Mouse (Mus musculus) megakaryocyte, embryonic 14.5 days (primary cell): ENCODE data around the gene Ntn1. TPM values are rescaled to one million over a fixed set of nuclear protein-coding genes. Genes with fewer than 3 reads are reported as not detected.

Source experiments
- H3K27me3 ChIP-seq: replicated peaks from 2 replicates; pipeline ENCODE3; 2012; ENCODE audit warnings: inconsistent platforms
- H3K36me3 ChIP-seq: replicated peaks from 2 replicates; pipeline ENCODE3; 2012; ENCODE audit warnings: low read length, inconsistent platforms, mixed read lengths
- H3K4me1 ChIP-seq: 2 replicates; pipeline ENCODE4 v1.6.1; 2012; ENCODE audit warnings: inconsistent platforms
- H3K4me3 ChIP-seq: replicated peaks from 2 replicates; pipeline ENCODE3; 2012; ENCODE audit warnings: moderate library complexity, mild to moderate bottlenecking, inconsistent platforms
- H3K9me3 ChIP-seq: 2 replicates; pipeline ENCODE4 v1.6.1; 2012; ENCODE audit warnings: inconsistent platforms
- FLI1 ChIP-seq: IDR thresholded peaks from 2 replicates; pipeline ENCODE4 v1.6.1; 2012; ENCODE audit warnings: low read length, inconsistent platforms, mixed read lengths
- GATA1 ChIP-seq: IDR thresholded peaks from 3 replicates; pipeline ENCODE4 v1.6.1; 2012; ENCODE audit warnings: mixed read lengths, low read length, inconsistent platforms, borderline replicate concordance
- polyA plus RNA-seq: library from polyadenylated mRNA; stranded (reverse); fragments of >175 nt; gene quantifications from 2 replicates; pipeline ENCODE4 v1.2.3, GENCODE M21; 2012; ENCODE audit warnings: low replicate concordance; ENCODE audit not compliant: insufficient read depth

Gene Ntn1
- polyA plus RNA-seq, 1 experiment: 0.19 TPM

- H3K4me3 ChIP-seq: no peak overlapping the region
- peaks cover 12% of the 10 kb centered on the region for H3K36me3 ChIP-seq
- no peaks in the 10 kb centered on the region for H3K27me3 ChIP-seq
- peaks cover 14% of the 10 kb centered on the region for H3K4me1 ChIP-seq
- no peaks in the 10 kb centered on the region for H3K9me3 ChIP-seq
- TF ChIP-seq FLI1: no peak
- TF ChIP-seq GATA1: no peak
Observed at GRCm38 (mm10) chr11:68199801-68200423, 200.7 kb downstream of the Ntn1 start.

DNA sequence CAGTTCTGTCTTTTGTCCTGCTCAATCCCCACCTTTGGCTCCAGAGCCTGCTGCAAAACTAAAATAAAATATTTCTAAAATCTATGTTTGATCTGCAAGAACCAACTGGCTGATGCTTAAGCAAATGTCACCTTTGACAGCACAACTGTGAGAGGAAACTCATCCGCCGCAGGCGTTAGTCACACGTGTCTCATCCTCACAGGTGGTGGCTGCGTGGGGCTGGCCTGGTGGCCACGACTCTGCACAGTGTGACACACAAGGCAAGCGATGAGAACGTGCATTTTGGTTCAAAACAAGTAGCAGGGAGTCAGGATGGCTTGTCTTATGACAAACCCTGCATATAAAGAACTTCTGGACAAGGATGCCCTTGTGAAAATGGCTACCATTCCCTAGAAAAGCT lies 201.5 kb downstream of the Ntn1 start:
- Histone ChIP-seq H3K27me3 (no peaks in the 10 kb centered on the region), H3K4me1 (peaks cover 19% of the 10 kb centered on the region), H3K36me3 (peaks cover 7% of the 10 kb centered on the region), H3K4me3 (no peak overlapping the region), H3K9me3 (no peaks in the 10 kb centered on the region)
- no peak for TF ChIP-seq FLI1
- no peak for TF ChIP-seq GATA1

- H3K4me1 ChIP-seq: peaks cover 19% of the 10 kb centered on the region
- H3K9me3 ChIP-seq: no peaks in the 10 kb centered on the region
- TF ChIP-seq GATA1: no peak
- TF ChIP-seq FLI1: no peak
- H3K4me3 ChIP-seq: no peak overlapping the region
- H3K36me3 ChIP-seq: peaks cover 7% of the 10 kb centered on the region
- H3K27me3 ChIP-seq: no peaks in the 10 kb centered on the region
Observed at GRCm38 (mm10) chr11:68198696-68199095, 201.9 kb downstream of the Ntn1 start.

DNA sequence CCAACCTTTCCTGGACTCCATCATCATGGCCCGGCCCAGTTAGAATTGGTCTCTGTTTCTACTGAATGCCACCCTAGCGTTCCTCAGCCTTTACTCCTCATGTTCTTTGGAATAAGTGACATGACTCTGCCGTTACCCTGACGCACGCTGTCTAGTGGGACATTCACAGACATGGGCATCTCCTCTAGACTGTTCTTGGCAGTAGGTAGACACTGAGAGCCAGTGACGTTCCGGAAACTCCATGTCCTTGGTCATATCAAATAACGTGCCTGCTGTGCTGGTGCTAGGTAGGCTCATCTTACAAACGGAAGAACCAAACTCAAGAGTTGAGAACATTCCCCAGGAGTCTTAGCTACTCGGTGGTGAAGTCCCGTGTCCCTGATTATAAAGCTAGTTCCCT lies 203.2 kb downstream of the Ntn1 start:
- H3K4me1 ChIP-seq: peaks cover 19% of the 10 kb centered on the region
- H3K36me3 ChIP-seq: peaks cover 3% of the 10 kb centered on the region
- no peaks in the 10 kb centered on the region for H3K27me3 ChIP-seq
- no peaks in the 10 kb centered on the region for H3K9me3 ChIP-seq
- TF ChIP-seq GATA1 (no peak), FLI1 (no peak)
- no peak overlapping the region for H3K4me3 ChIP-seq

- Histone ChIP-seq H3K4me3 (no peak overlapping the region), H3K4me1 (peaks cover 19% of the 10 kb centered on the region), H3K27me3 (no peaks in the 10 kb centered on the region), H3K9me3 (no peaks in the 10 kb centered on the region), H3K36me3 (peaks cover 3% of the 10 kb centered on the region)
- TF ChIP-seq GATA1 (no peak), FLI1 (no peak)
Observed at GRCm38 (mm10) chr11:68196566-68196965, 204.1 kb downstream of the Ntn1 start.

DNA sequence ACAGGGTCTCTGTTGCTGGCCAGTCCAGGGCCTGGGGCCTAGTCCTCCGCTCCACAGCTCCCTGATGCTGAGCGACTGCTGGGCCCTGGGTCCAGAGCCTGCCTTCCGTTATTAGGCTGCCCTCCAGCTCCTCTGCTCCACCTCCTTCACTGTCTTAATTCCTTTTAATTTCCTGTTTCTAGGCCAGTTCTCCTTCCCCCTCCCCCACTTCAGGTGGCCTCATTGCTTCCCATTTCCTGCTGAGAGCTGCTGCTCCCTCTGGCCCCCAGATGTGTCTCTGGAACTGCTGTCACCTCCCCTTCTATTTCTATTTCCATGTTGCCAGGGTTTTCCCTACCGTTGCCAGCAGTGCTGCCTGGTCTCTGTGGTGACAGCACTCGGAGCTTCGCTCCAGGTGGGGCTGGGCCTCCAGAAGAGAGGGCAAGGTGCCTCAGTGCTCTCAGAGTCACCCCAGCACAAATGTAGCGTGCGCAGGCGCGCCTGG lies 204.9 kb downstream of the Ntn1 start:
- peaks cover 19% of the 10 kb centered on the region for H3K4me1 ChIP-seq
- H3K27me3 ChIP-seq: no peaks in the 10 kb centered on the region
- TF ChIP-seq FLI1 (no peak), GATA1 (no peak)
- H3K4me3 ChIP-seq: no peak overlapping the region
- peaks cover 3% of the 10 kb centered on the region for H3K36me3 ChIP-seq
- H3K9me3 ChIP-seq: no peaks in the 10 kb centered on the region

- Histone ChIP-seq H3K27me3 (no peaks in the 10 kb centered on the region), H3K4me1 (peaks cover 19% of the 10 kb centered on the region), H3K36me3 (peaks cover 3% of the 10 kb centered on the region), H3K4me3 (no peak overlapping the region), H3K9me3 (no peaks in the 10 kb centered on the region)
- TF ChIP-seq FLI1 (no peak), GATA1 (no peak)
Observed at GRCm38 (mm10) chr11:68195168-68195567, 205.5 kb downstream of the Ntn1 start.

GRCm38 (mm10) chr11:68190849-68191248 lies 209.8 kb downstream of the Ntn1 start:
- Histone ChIP-seq H3K4me1 (peaks cover 14% of the 10 kb centered on the region), H3K27me3 (no peaks in the 10 kb centered on the region), H3K36me3 (no peaks in the 10 kb centered on the region), H3K9me3 (no peaks in the 10 kb centered on the region), H3K4me3 (no peak overlapping the region)
- TF ChIP-seq GATA1 (no peak), FLI1 (no peak)

- TF ChIP-seq GATA1 (no peak), FLI1 (no peak)
- Histone ChIP-seq H3K36me3 (no peaks in the 10 kb centered on the region), H3K4me1 (no peaks in the 10 kb centered on the region), H3K4me3 (no peak overlapping the region), H3K9me3 (no peaks in the 10 kb centered on the region), H3K27me3 (no peaks in the 10 kb centered on the region)
Observed at GRCm38 (mm10) chr11:68188695-68189201, 211.9 kb downstream of the Ntn1 start.

- Histone ChIP-seq H3K27me3 (no peaks in the 10 kb centered on the region), H3K4me1 (no peaks in the 10 kb centered on the region), H3K4me3 (no peak overlapping the region), H3K9me3 (no peaks in the 10 kb centered on the region), H3K36me3 (no peaks in the 10 kb centered on the region)
- TF ChIP-seq FLI1 (no peak), GATA1 (no peak)
Observed at GRCm38 (mm10) chr11:68187242-68187641, 213.4 kb downstream of the Ntn1 start.

- Histone ChIP-seq H3K4me3 (no peak overlapping the region), H3K27me3 (no peaks in the 10 kb centered on the region), H3K4me1 (no peaks in the 10 kb centered on the region), H3K36me3 (no peaks in the 10 kb centered on the region), H3K9me3 (no peaks in the 10 kb centered on the region)
- TF ChIP-seq GATA1 (no peak), FLI1 (no peak)
Observed at GRCm38 (mm10) chr11:68185647-68186046, 215.0 kb downstream of the Ntn1 start.
